In genomic region chr5:116422699-116423201, GRCm38 (mm10) we compare ENCODE assay signal across 9 mouse cellular contexts. TPM values are rescaled to one million over a fixed set of nuclear protein-coding genes. Genes with fewer than 3 reads are reported as not detected.
DNase-seq lines count a peak whose midpoint lies in the region; ATAC-seq lines count a peak whose summit lies in the region.
"Had no signal": no experiment of that assay in that cellular context is flagged by ENCODE, and none has a peak within 500 bp of the region (broad histone marks: within the 10 kb centered on the region; RNA-seq: fewer than 3 reads in every experiment).

TSS of gene Hspb8 (minus strand) at chr5:116422864.

- peak within 1 kb of the TSS; percentile 34 for H3K4me3 ChIP-seq in intestine, embryonic 15.5 days (replicated peaks)
- H3K4me3 ChIP-seq in limb, embryonic 13.5 days, result peak within 1 kb of the TSS; percentile 43
- H3K4me3 ChIP-seq in midbrain, embryonic 16.5 days (ENCODE audit: low read depth, low read length), result peak within 1 kb of the TSS; percentile 16; the same call in 1 of the 2 replicates

- DNase-seq in right cerebral cortex, adult 18-20 months, result peak; percentile 46
- DNase-seq in right cerebral cortex, postnatal 14 days, result no peak
- DNase-seq in gastrocnemius, postnatal 36 days, result peak; percentile 82 to 85
- peak; percentile 66 for DNase-seq in urinary bladder, postnatal 25 days (ENCODE audit: low spot score)

- WGBS in intestine, embryonic 15.5 days, result 0% methylated on average over 20 of the region's 20 CpGs
- WGBS in limb, embryonic 13.5 days, result under 1% methylated on average over 18 of the region's 20 CpGs
- WGBS in midbrain, embryonic 16.5 days, result under 1% methylated on average over 18 of the region's 20 CpGs

- peak within 1 kb of the TSS; percentile 59 for H3K27ac ChIP-seq in intestine, embryonic 15.5 days
- H3K27ac ChIP-seq in limb, embryonic 13.5 days, result peak within 1 kb of the TSS; percentile 73
- peak within 1 kb of the TSS; percentile 19; the same call in 1 of the 2 replicates for H3K27ac ChIP-seq in midbrain, embryonic 16.5 days (ENCODE audit: low read length)

- H3K9me3 ChIP-seq in intestine, embryonic 15.5 days, result no peaks in the 10 kb centered on the region
- no peaks in the 10 kb centered on the region for H3K9me3 ChIP-seq in limb, embryonic 13.5 days
- H3K9me3 ChIP-seq in midbrain, embryonic 16.5 days (replicated peaks; ENCODE audit: control insufficient read depth, low read length, poor library complexity, severe bottlenecking), result no peaks in the 10 kb centered on the region

- peaks cover 26% of the 10 kb centered on the region for H3K4me1 ChIP-seq in intestine, embryonic 15.5 days (replicated peaks)
- peaks cover 46% of the 10 kb centered on the region for H3K4me1 ChIP-seq in limb, embryonic 13.5 days
- H3K4me1 ChIP-seq in midbrain, embryonic 16.5 days (ENCODE audit: control insufficient read depth, insufficient read depth, low read length), result peaks cover 10% of the 10 kb centered on the region

- H3K36me3 ChIP-seq in intestine, embryonic 15.5 days, result no peaks in the 10 kb centered on the region
- H3K36me3 ChIP-seq in limb, embryonic 13.5 days, result no peaks in the 10 kb centered on the region
- H3K36me3 ChIP-seq in midbrain, embryonic 16.5 days (ENCODE audit: control insufficient read depth, insufficient read depth, low read length), result no peaks in the 10 kb centered on the region
- H3K36me3 ChIP-seq: G1E had no signal

- H3K4me2 ChIP-seq in intestine, embryonic 15.5 days (replicated peaks), result peak within 1 kb of the TSS; percentile 61
- H3K4me2 ChIP-seq in limb, embryonic 13.5 days (replicated peaks), result peak within 1 kb of the TSS; percentile 75
- peak within 1 kb of the TSS; percentile 48 for H3K4me2 ChIP-seq in midbrain, embryonic 16.5 days (ENCODE audit: low read length)

- ATAC-seq in common myeloid progenitor, adult 5-6 weeks (replicated peaks; ENCODE audit: low read depth, poor library complexity, severe bottlenecking), result 0 out of 2 replicates have a peak, but pooled peaks have one; percentile 52
- ATAC-seq in intestine, embryonic 15.5 days, result peak; percentile 87
- peak; percentile 77 for ATAC-seq in limb, embryonic 13.5 days (ENCODE audit: low FRiP score, low read depth)
- ATAC-seq in midbrain, embryonic 16.5 days, result no peak

- peak within 1 kb of the TSS; percentile 50 for H3K9ac ChIP-seq in intestine, embryonic 15.5 days
- peak within 1 kb of the TSS; percentile 59 for H3K9ac ChIP-seq in limb, embryonic 13.5 days
- H3K9ac ChIP-seq in midbrain, embryonic 16.5 days (ENCODE audit: low read depth, low read length), result peak within 1 kb of the TSS; percentile 15; the same call in 1 of the 2 replicates

- H3K27me3 ChIP-seq in intestine, embryonic 15.5 days (replicated peaks), result no peaks in the 10 kb centered on the region
- no peaks in the 10 kb centered on the region for H3K27me3 ChIP-seq in limb, embryonic 13.5 days
- H3K27me3 ChIP-seq in midbrain, embryonic 16.5 days (ENCODE audit: control insufficient read depth, insufficient read depth, low read depth, low read length), result no peaks in the 10 kb centered on the region; the same call in 1 of the 2 replicates

- intact Hi-C loops in gastrocnemius, postnatal 36 days (cut with DNase I), result loop anchor here (1.0 to 2.0 kb wide), 2 partner anchors 21 to 386 kb away; no protein-coding TSS in a partner anchor

RNA-seq across cellular contexts. Expression of gene Hspb8, which starts in this region (rescaled TPM):
- total RNA-seq in common myeloid progenitor, adult 5-6 weeks (2017), result not detected in 2 replicates
- 100 to 1,000 TPM; 212 to 260 TPM for total RNA-seq in gastrocnemius, postnatal 36 days (2021)
- 11.4 and 12.1 TPM in 2 replicates for polyA plus RNA-seq in intestine, embryonic 15.5 days (2015; fragmentation: Nextera tagmentation; extraction: Ambion mirVana)
- 13.5 and 13.8 TPM in 2 replicates for polyA plus RNA-seq in limb, embryonic 13.5 days (2015; fragmentation: Nextera tagmentation; extraction: Ambion mirVana)
- 3.7 and 4.2 TPM in 2 replicates for polyA plus RNA-seq in midbrain, embryonic 16.5 days (2015; fragmentation: Nextera tagmentation; extraction: Ambion mirVana)
- polyA plus RNA-seq: G1E had no signal

Comparison
In these comparisons a context has a peak if more than half of its experiments do, and no peak if none do; other contexts are left out.
1. RNA of gene Hspb8 (total RNA-seq): 212 to 260 TPM in gastrocnemius, postnatal 36 days; not detected in common myeloid progenitor, adult 5-6 weeks; every median in the first group is over 100 times any median in the second.
2. Peak in ATAC-seq in common myeloid progenitor, adult 5-6 weeks; RNA of the gene not detected or under 1 TPM.
3. H3K27ac ChIP-seq: peak in every context shown above with its lines; median percentile 73 in limb, embryonic 13.5 days; 59 in intestine, embryonic 15.5 days; 19 in midbrain, embryonic 16.5 days.
4. Peak in every context shown above with its lines, with median percentiles within 50 percentile points of each other: H3K4me2 ChIP-seq, H3K4me3 ChIP-seq and H3K9ac ChIP-seq.